Mouse (Mus musculus) brain, embryonic 14.5 days (tissue): Measurements from ENCODE around the gene Cd2bp2.

ENCODE experiments used
- CTCF ChIP-seq: fragments of 200-500 bp; IDR thresholded peaks from 2 replicates; pipeline ENCODE4 v1.5.1; 2012; ENCODE audit warnings: inconsistent platforms, mild to moderate bottlenecking, moderate library complexity, borderline replicate concordance; ENCODE audit not compliant: insufficient read depth, insufficient read length; ENCODE audit errors: extremely low read depth
- POLR2A ChIP-seq: fragments of 200-500 bp; IDR thresholded peaks from 2 replicates; pipeline ENCODE4 v1.6.1; 2012; ENCODE audit warnings: mild to moderate bottlenecking, inconsistent platforms, borderline replicate concordance; ENCODE audit not compliant: poor library complexity, insufficient read depth, insufficient read length, severe bottlenecking; ENCODE audit errors: extremely low read depth

- TF ChIP-seq CTCF (no peak), POLR2A (no peak)
Measured at GRCm38 (mm10) chr7:127153477-127153876, 42.4 kb downstream of the Cd2bp2 start.
